Mouse (Mus musculus): ENCODE data around the gene Nkd2. TPM values are rescaled to one million over a fixed set of nuclear protein-coding genes. Genes with fewer than 3 reads are reported as not detected.

Gene Nkd2
- polyA plus RNA-seq, 1 experiment = not detected

DNA sequence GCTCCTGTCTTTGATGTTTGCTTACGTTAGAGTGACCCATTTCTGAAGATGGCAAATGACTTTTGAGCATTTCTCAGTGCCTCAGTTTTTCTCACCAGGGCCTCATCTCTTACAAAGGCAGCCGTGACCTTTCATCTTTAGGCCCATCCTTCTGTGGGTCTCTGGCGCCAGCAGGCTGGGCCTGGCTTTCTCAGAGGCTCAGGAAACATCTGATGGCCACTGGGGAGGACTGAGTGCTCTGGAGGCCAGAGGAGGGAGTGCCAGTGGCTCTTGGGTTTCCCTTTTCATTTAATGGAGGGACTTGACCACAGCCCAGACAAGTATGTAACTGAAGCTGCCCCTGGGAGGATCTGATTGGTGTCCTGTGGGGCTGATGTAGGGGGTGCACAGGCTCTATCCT lies 76.3 kb downstream of the Nkd2 start:
- TF ChIP-seq POLR2A (IDR thresholded peaks at IDR 0.05; ENCODE audit: insufficient read depth, low read depth, low read length) (no peak), CTCF (IDR thresholded peaks at IDR 0.05; ENCODE audit: insufficient read depth, low read depth, low read length) (no peak)
- no peak overlapping the region for H3K27ac ChIP-seq (ENCODE audit: insufficient read depth, low read depth, low read length)
- peaks cover 8% of the 10 kb centered on the region for H3K4me1 ChIP-seq (ENCODE audit: control insufficient read depth, insufficient read depth, low read length)
- 87% methylated on average over 3 of the region's 3 CpGs for WGBS
- no peak overlapping the region for H3K4me3 ChIP-seq (ENCODE audit: insufficient read depth, low read depth, low read length)

DNA sequence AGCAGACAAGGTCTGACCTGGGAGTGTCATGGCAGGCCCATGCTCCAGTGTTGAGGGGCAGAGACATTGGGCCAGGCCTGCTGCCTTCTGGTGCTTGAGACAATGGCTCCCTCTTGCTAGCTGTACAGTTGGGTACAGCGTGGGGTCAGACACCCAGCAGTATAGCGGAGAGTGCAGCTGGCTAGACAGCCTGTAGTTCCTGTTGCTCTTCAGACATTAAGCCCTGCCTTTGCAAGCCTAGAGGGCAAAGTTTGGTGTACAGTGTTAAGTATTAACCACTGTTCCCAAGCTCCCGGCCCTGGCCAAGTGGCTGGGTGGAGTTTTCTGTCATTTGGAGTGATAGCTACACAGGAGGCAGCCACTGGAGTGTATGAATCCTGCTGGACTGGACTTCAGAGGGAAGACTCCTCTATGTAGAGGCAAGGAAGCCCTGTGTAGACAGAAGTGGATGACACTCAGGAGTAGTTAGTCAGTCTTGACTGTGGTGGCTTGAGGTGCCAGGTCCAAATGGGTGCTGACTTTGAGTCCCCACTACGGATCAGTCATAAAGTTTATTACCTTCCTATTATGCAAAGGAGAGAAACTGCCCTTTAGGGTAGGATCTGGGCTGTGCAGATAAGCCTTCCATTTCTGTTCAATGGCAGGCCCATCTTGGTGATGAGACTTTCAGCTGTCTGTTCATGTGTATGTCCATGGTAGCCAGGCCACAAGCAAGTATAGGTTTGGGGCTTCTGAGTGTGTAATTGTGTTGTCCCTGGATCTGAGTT lies 77.3 kb downstream of the Nkd2 start:
- Histone ChIP-seq H3K4me1 (ENCODE audit: control insufficient read depth, insufficient read depth, low read length) (peaks cover 8% of the 10 kb centered on the region), H3K4me3 (ENCODE audit: insufficient read depth, low read depth, low read length) (no peak overlapping the region), H3K27ac (ENCODE audit: insufficient read depth, low read depth, low read length) (no peak overlapping the region)
- WGBS = 80% methylated on average over 4 of the region's 4 CpGs
- no peak for TF ChIP-seq CTCF (IDR thresholded peaks at IDR 0.05; ENCODE audit: insufficient read depth, low read depth, low read length)
- no peak for TF ChIP-seq POLR2A (IDR thresholded peaks at IDR 0.05; ENCODE audit: insufficient read depth, low read depth, low read length)

Other genes with a start within 250 kb of the Nkd2 start
- not detected in 2 replicates for gene Clptm1l, start 243.6 kb downstream of the Nkd2 start, polyA plus RNA-seq (2012; ENCODE audit: insufficient read depth, insufficient read length, low replicate concordance, missing spikeins)
- not detected in 2 replicates for gene Tert, start 220.7 kb downstream of the Nkd2 start, polyA plus RNA-seq (2012; ENCODE audit: insufficient read depth, insufficient read length, low replicate concordance, missing spikeins)
- gene Slc6a18, start 169.6 kb downstream of the Nkd2 start, polyA plus RNA-seq (2012; ENCODE audit: insufficient read depth, insufficient read length, low replicate concordance, missing spikeins) = not detected in 2 replicates
- gene Slc6a19, start 142.8 kb downstream of the Nkd2 start, polyA plus RNA-seq (2012; ENCODE audit: insufficient read depth, insufficient read length, low replicate concordance, missing spikeins) = not detected in 2 replicates
- not detected in 2 replicates for gene Slc12a7, start 114.5 kb downstream of the Nkd2 start, polyA plus RNA-seq (2012; ENCODE audit: insufficient read depth, insufficient read length, low replicate concordance, missing spikeins)
- not detected in 2 replicates for gene Trip13, start 90.2 kb upstream of the Nkd2 start, polyA plus RNA-seq (2012; ENCODE audit: insufficient read depth, insufficient read length, low replicate concordance, missing spikeins)
- 428 TPM in 1 of 2 replicates, not detected in the other for gene Brd9, start 90.2 kb upstream of the Nkd2 start, polyA plus RNA-seq (2012; ENCODE audit: insufficient read depth, insufficient read length, low replicate concordance, missing spikeins)
- gene Zdhhc11, start 116.2 kb upstream of the Nkd2 start, polyA plus RNA-seq (2012; ENCODE audit: insufficient read depth, insufficient read length, low replicate concordance, missing spikeins) = not detected in 2 replicates
- gene Tppp, start 161.8 kb upstream of the Nkd2 start, polyA plus RNA-seq (2012; ENCODE audit: insufficient read depth, insufficient read length, low replicate concordance, missing spikeins) = 59.6 and 120 TPM in 2 replicates
- not detected in 2 replicates for gene Cep72, start 214.7 kb upstream of the Nkd2 start, polyA plus RNA-seq (2012; ENCODE audit: insufficient read depth, insufficient read length, low replicate concordance, missing spikeins)